Mouse (Mus musculus): ENCODE measurements around the gene Mgat4d.
"Not testable (repeated sequence)": the region's sequence is repeated elsewhere in the genome, so short reads cannot be mapped to it uniquely, and the experiment has no call there.

The Mgat4d gene

GRCm38 (mm10) chr8:83390006-83390701 lies 41.9 kb downstream of the Mgat4d start:
- no peak for DNase-seq (ENCODE audit: low spot score)

- no peak for DNase-seq (ENCODE audit: low spot score)
These were observed 44.2 kb downstream of the Mgat4d start for GRCm38 (mm10) chr8:83392521-83392920.

DNA sequence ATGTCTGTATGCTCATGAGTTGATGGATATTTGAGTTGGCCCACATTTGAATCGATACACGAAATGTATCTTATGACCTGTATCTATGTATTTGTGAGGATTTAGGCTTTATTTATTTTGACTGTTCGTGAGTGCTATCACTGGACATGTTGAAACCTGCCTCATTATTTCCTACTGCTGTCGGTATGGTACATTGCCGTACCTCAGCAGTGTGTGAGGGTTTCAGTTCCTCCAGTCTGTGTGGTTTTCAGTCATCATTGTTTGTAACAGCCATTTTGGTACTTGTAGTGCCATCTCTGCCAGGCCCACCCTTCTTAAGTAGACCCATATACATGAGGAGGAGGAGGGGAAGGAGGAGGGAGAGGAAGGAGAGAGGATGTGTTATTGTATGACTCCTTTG lies 46.1 kb downstream of the Mgat4d start:
- no peak for DNase-seq (ENCODE audit: low spot score)

- no peak for DNase-seq (ENCODE audit: low spot score)
These were observed 48.4 kb downstream of the Mgat4d start for GRCm38 (mm10) chr8:83396680-83397079.

GRCm38 (mm10) chr8:83397726-83398125 lies 49.5 kb downstream of the Mgat4d start:
- no peak for DNase-seq (ENCODE audit: low spot score)

- no peak for DNase-seq (ENCODE audit: low spot score)
These were observed 57.3 kb downstream of the Mgat4d start for GRCm38 (mm10) chr8:83405548-83405947.

DNA sequence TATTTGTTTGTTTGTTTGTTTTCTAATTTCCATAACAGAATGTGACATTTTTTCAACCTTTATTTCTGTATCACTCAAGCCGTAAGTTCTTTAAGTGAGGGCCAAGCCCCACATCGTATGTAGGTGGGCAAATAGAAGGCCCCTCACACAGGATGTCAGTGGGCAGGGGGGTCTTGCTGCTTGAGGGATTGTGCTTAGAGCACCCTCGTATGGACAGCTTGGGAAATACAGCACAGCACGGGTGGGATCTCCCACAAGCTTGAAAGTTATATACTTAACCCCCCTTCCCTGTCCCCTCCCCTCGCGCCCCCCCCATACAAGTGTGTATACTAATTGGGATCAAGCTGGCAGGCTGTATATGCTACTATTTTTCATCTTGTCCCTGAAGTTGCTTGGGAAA lies 58.6 kb downstream of the Mgat4d start:
- DNase-seq (ENCODE audit: low spot score): no peak

GRCm38 (mm10) chr8:83408496-83408895 lies 60.2 kb downstream of the Mgat4d start:
- no peak for DNase-seq (ENCODE audit: low spot score)

DNA sequence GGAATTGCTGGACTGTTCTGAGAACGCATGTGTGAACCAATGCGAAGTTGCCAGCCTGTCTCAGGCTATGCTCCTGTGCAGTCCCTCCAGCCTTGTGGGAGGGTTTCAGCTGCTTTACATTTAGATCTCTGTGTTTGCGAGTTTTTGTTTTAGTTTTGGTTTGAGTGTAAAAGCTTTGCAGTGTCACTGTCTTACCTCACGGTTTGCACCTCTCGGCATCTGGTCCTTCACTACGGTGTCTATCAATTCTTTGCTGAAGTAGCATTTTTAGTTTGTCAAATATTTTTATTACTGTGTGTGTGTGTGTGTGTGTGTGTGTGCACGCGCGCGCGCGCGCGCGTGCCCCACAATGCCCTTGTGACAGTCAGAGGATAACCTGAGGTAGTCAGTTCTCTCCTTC lies 68.6 kb downstream of the Mgat4d start:
- DNase-seq (ENCODE audit: low spot score): no peak

DNA sequence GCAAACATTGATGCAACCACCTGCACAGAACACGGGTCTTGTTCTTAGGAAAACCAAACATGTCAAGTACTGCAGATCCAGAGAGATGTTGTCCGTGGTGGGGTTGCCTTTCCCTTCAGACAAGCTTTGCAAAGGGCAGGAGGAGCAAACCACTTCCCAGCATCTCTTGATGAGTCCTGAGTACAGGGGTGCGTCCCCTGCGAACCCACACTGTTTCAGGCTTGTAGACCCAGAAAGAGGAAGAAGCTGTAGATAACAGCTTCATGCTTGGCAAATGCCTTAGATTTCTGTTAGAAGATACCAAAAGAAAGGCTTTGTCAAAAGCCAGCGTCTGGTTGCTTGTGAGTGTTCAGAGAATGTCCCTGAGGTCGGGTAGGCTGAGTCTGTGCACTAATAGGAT lies 69.7 kb downstream of the Mgat4d start:
- DNase-seq (ENCODE audit: low spot score): no peak

GRCm38 (mm10) chr8:83418805-83419516 lies 70.7 kb downstream of the Mgat4d start:
- DNase-seq (ENCODE audit: low spot score): no peak

DNA sequence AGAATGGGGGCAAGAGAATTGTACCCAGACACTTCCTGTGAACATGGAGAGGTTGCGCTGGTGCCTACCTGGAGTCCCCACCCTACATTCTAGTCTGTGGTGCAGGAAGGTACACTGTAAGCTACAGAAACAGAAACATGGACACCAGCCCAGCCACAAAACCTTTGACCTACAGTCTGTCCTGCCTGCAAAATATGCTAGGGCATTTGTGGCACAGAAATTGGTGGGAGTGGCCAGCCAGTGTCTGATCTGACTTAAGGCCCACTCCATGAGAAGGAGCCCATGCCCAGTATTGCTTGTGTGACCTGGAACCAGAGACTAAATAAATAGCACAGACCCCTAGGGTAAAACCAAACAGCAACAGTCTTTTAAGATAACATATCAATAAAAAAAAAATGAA lies 73.1 kb downstream of the Mgat4d start:
- DNase-seq (ENCODE audit: low spot score): no peak

- no peak for DNase-seq (ENCODE audit: low spot score)
These were observed 75.0 kb downstream of the Mgat4d start for GRCm38 (mm10) chr8:83423032-83423825.

- DNase-seq (ENCODE audit: low spot score): no peak
These were observed 76.9 kb downstream of the Mgat4d start for GRCm38 (mm10) chr8:83425202-83425601.

GRCm38 (mm10) chr8:83426104-83426759 lies 78.0 kb downstream of the Mgat4d start:
- DNase-seq (ENCODE audit: low spot score): no peak

DNA sequence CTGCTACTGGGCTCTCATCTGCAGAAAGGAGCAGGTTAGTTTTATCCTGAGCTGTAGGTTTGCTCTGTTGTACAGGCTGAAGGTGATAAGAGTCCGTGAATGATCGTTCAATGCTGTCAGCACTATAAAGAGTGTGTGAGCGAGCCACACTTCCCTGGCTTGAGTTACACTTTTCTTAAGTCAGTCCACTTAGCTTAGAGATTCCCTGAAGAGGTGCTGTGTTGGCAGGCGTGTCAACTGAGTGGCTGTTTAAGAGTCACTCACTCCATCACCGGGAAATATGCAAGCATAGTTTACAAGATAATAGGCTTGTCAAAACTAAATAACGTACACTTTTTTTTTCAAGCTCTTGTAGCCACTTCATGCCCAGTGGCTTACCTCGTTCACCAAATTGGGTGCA lies 78.7 kb downstream of the Mgat4d start:
- DNase-seq (ENCODE audit: low spot score): no peak

- DNase-seq (ENCODE audit: low spot score): not testable (repeated sequence)
These were observed 80.3 kb downstream of the Mgat4d start for GRCm38 (mm10) chr8:83428621-83429020.

DNA sequence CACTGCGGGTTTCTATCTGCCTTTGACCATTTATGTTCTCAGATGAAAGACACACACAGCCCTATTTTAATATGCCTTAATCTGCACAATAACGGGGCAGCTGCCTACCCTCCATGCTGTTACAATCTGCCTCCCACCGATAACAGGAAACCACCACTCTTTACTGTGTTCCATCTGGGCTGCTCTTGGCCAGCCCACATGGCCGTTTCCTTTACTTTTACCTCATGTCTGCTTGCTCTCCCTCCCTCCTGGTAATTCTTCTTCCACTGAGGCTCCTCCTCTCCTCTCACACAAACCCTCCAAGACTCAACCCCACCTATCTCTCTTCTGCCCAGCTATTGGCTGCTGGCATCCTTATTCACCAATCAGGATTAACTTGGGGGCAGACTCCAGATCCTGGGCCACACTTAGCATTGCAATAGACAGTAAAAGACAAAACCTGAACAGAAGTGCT lies 80.8 kb downstream of the Mgat4d start:
- no peak for DNase-seq (ENCODE audit: low spot score)
